Mouse (Mus musculus): Measurements from ENCODE around the gene Dnajc6. TPM values are rescaled to one million over a fixed set of nuclear protein-coding genes. Genes with fewer than 3 reads are reported as not detected.

Dnajc6 gene
- polyA plus RNA-seq, 1 experiment from 2014 or later = 0.78 TPM

- Histone ChIP-seq H3K4me3 (ENCODE audit: low read length) (no peak overlapping the region), H3K27ac (ENCODE audit: low read length) (no peak overlapping the region), H3K4me1 (replicated peaks; ENCODE audit: control insufficient read depth, insufficient read depth, low read length) (no peaks in the 10 kb centered on the region), H3K4me2 (ENCODE audit: low read depth, low read length) (no peak overlapping the region), H3K9me3 (ENCODE audit: control insufficient read depth, low read length) (no peaks in the 10 kb centered on the region), H3K9ac (ENCODE audit: low read length) (no peak overlapping the region), H3K36me3 (ENCODE audit: control insufficient read depth, insufficient read depth, low read length) (no peaks in the 10 kb centered on the region), H3K27me3 (ENCODE audit: control insufficient read depth, insufficient read depth, low read depth, low read length) (no peaks in the 10 kb centered on the region)
- no peak for ATAC-seq (ENCODE audit: low read depth)
- WGBS = 63% methylated on average over 5 of the region's 5 CpGs
Observed at GRCm38 (mm10) chr4:101669811-101670210, 173.4 kb downstream of the Dnajc6 start.

GRCm38 (mm10) chr4:101674790-101675189 lies 178.3 kb downstream of the Dnajc6 start:
- no peak for ATAC-seq (ENCODE audit: low read depth)
- WGBS = 62% methylated on average over 5 of the region's 5 CpGs
- Histone ChIP-seq H3K9me3 (ENCODE audit: control insufficient read depth, low read length) (no peaks in the 10 kb centered on the region), H3K9ac (ENCODE audit: low read length) (no peak overlapping the region), H3K27me3 (ENCODE audit: control insufficient read depth, insufficient read depth, low read depth, low read length) (no peaks in the 10 kb centered on the region), H3K4me2 (ENCODE audit: low read depth, low read length) (no peak overlapping the region), H3K4me3 (ENCODE audit: low read length) (no peak overlapping the region), H3K36me3 (ENCODE audit: control insufficient read depth, insufficient read depth, low read length) (no peaks in the 10 kb centered on the region), H3K4me1 (replicated peaks; ENCODE audit: control insufficient read depth, insufficient read depth, low read length) (peaks cover 2% of the 10 kb centered on the region; the same call in 1 of the 2 replicates), H3K27ac (ENCODE audit: low read length) (no peak overlapping the region)

GRCm38 (mm10) chr4:101675726-101676125 lies 179.3 kb downstream of the Dnajc6 start:
- Histone ChIP-seq H3K36me3 (ENCODE audit: control insufficient read depth, insufficient read depth, low read length) (no peaks in the 10 kb centered on the region), H3K9ac (ENCODE audit: low read length) (no peak overlapping the region), H3K4me1 (replicated peaks; ENCODE audit: control insufficient read depth, insufficient read depth, low read length) (peaks cover 2% of the 10 kb centered on the region; the same call in 1 of the 2 replicates), H3K27ac (ENCODE audit: low read length) (peak overlapping the region; percentile 27), H3K27me3 (ENCODE audit: control insufficient read depth, insufficient read depth, low read depth, low read length) (no peaks in the 10 kb centered on the region), H3K4me2 (ENCODE audit: low read depth, low read length) (no peak overlapping the region), H3K4me3 (ENCODE audit: low read length) (no peak overlapping the region), H3K9me3 (ENCODE audit: control insufficient read depth, low read length) (no peaks in the 10 kb centered on the region)
- WGBS = 29% methylated on average over 4 of the region's 4 CpGs
- ATAC-seq (ENCODE audit: low read depth) = peak; percentile 83

GRCm38 (mm10) chr4:101682620-101683019 lies 186.2 kb downstream of the Dnajc6 start:
- WGBS = 81% methylated on average over 4 of the region's 4 CpGs
- H3K27ac ChIP-seq (ENCODE audit: low read length) = no peak overlapping the region
- no peaks in the 10 kb centered on the region for H3K9me3 ChIP-seq (ENCODE audit: control insufficient read depth, low read length)
- H3K4me1 ChIP-seq (replicated peaks; ENCODE audit: control insufficient read depth, insufficient read depth, low read length) = no peaks in the 10 kb centered on the region
- no peak overlapping the region for H3K4me2 ChIP-seq (ENCODE audit: low read depth, low read length)
- H3K9ac ChIP-seq (ENCODE audit: low read length) = no peak overlapping the region
- no peak for ATAC-seq (ENCODE audit: low read depth)
- no peaks in the 10 kb centered on the region for H3K27me3 ChIP-seq (ENCODE audit: control insufficient read depth, insufficient read depth, low read depth, low read length)
- no peaks in the 10 kb centered on the region for H3K36me3 ChIP-seq (ENCODE audit: control insufficient read depth, insufficient read depth, low read length)
- H3K4me3 ChIP-seq (ENCODE audit: low read length) = no peak overlapping the region

- 54% methylated on average over 3 of the region's 3 CpGs for WGBS
- Histone ChIP-seq H3K27ac (ENCODE audit: low read length) (no peak overlapping the region), H3K9me3 (ENCODE audit: control insufficient read depth, low read length) (no peaks in the 10 kb centered on the region), H3K9ac (ENCODE audit: low read length) (no peak overlapping the region), H3K4me1 (replicated peaks; ENCODE audit: control insufficient read depth, insufficient read depth, low read length) (no peaks in the 10 kb centered on the region), H3K36me3 (ENCODE audit: control insufficient read depth, insufficient read depth, low read length) (no peaks in the 10 kb centered on the region), H3K4me3 (ENCODE audit: low read length) (no peak overlapping the region), H3K4me2 (ENCODE audit: low read depth, low read length) (no peak overlapping the region), H3K27me3 (ENCODE audit: control insufficient read depth, insufficient read depth, low read depth, low read length) (no peaks in the 10 kb centered on the region)
- no peak for ATAC-seq (ENCODE audit: low read depth)
Observed at GRCm38 (mm10) chr4:101683086-101683485, 186.6 kb downstream of the Dnajc6 start.

- Histone ChIP-seq H3K9me3 (ENCODE audit: control insufficient read depth, low read length) (no peaks in the 10 kb centered on the region), H3K9ac (ENCODE audit: low read length) (no peak overlapping the region), H3K4me1 (replicated peaks; ENCODE audit: control insufficient read depth, insufficient read depth, low read length) (no peaks in the 10 kb centered on the region), H3K27me3 (ENCODE audit: control insufficient read depth, insufficient read depth, low read depth, low read length) (no peaks in the 10 kb centered on the region), H3K27ac (ENCODE audit: low read length) (no peak overlapping the region), H3K36me3 (ENCODE audit: control insufficient read depth, insufficient read depth, low read length) (no peaks in the 10 kb centered on the region), H3K4me3 (ENCODE audit: low read length) (no peak overlapping the region), H3K4me2 (ENCODE audit: low read depth, low read length) (no peak overlapping the region)
- no peak for ATAC-seq (ENCODE audit: low read depth)
- WGBS = 74% methylated on average over 3 of the region's 3 CpGs
Observed at GRCm38 (mm10) chr4:101684821-101685220, 188.4 kb downstream of the Dnajc6 start.

GRCm38 (mm10) chr4:101686227-101686810 lies 189.9 kb downstream of the Dnajc6 start:
- ATAC-seq (ENCODE audit: low read depth) = no peak
- no peak overlapping the region for H3K4me3 ChIP-seq (ENCODE audit: low read length)
- WGBS = 60% methylated on average over 13 of the region's 13 CpGs
- H3K4me1 ChIP-seq (replicated peaks; ENCODE audit: control insufficient read depth, insufficient read depth, low read length) = no peaks in the 10 kb centered on the region
- H3K27ac ChIP-seq (ENCODE audit: low read length) = no peak overlapping the region
- no peak overlapping the region for H3K4me2 ChIP-seq (ENCODE audit: low read depth, low read length)
- H3K27me3 ChIP-seq (ENCODE audit: control insufficient read depth, insufficient read depth, low read depth, low read length) = no peaks in the 10 kb centered on the region
- no peak overlapping the region for H3K9ac ChIP-seq (ENCODE audit: low read length)
- H3K36me3 ChIP-seq (ENCODE audit: control insufficient read depth, insufficient read depth, low read length) = no peaks in the 10 kb centered on the region
- no peaks in the 10 kb centered on the region; the same call in 1 of the 2 replicates for H3K9me3 ChIP-seq (ENCODE audit: control insufficient read depth, low read length)

- H3K4me2 ChIP-seq (ENCODE audit: low read depth, low read length) = no peak overlapping the region
- no peak for ATAC-seq (ENCODE audit: low read depth)
- H3K36me3 ChIP-seq (ENCODE audit: control insufficient read depth, insufficient read depth, low read length) = no peaks in the 10 kb centered on the region
- no peak overlapping the region for H3K9ac ChIP-seq (ENCODE audit: low read length)
- WGBS = 75% methylated on average over 4 of the region's 4 CpGs
- H3K4me1 ChIP-seq (replicated peaks; ENCODE audit: control insufficient read depth, insufficient read depth, low read length) = peaks cover 5% of the 10 kb centered on the region; the same call in 1 of the 2 replicates
- H3K4me3 ChIP-seq (ENCODE audit: low read length) = no peak overlapping the region
- no peaks in the 10 kb centered on the region for H3K27me3 ChIP-seq (ENCODE audit: control insufficient read depth, insufficient read depth, low read depth, low read length)
- no peak overlapping the region for H3K27ac ChIP-seq (ENCODE audit: low read length)
- H3K9me3 ChIP-seq (ENCODE audit: control insufficient read depth, low read length) = no peaks in the 10 kb centered on the region; the same call in 1 of the 2 replicates
Observed at GRCm38 (mm10) chr4:101689241-101689640, 192.8 kb downstream of the Dnajc6 start.

GRCm38 (mm10) chr4:101689645-101690044 lies 193.2 kb downstream of the Dnajc6 start:
- WGBS = 54% methylated on average over 5 of the region's 5 CpGs
- no peak for ATAC-seq (ENCODE audit: low read depth)
- no peak overlapping the region for H3K4me3 ChIP-seq (ENCODE audit: low read length)
- no peak overlapping the region for H3K27ac ChIP-seq (ENCODE audit: low read length)
- no peaks in the 10 kb centered on the region for H3K36me3 ChIP-seq (ENCODE audit: control insufficient read depth, insufficient read depth, low read length)
- peaks cover 5% of the 10 kb centered on the region; the same call in 1 of the 2 replicates for H3K4me1 ChIP-seq (replicated peaks; ENCODE audit: control insufficient read depth, insufficient read depth, low read length)
- H3K4me2 ChIP-seq (ENCODE audit: low read depth, low read length) = no peak overlapping the region
- H3K9ac ChIP-seq (ENCODE audit: low read length) = no peak overlapping the region
- no peaks in the 10 kb centered on the region; the same call in 1 of the 2 replicates for H3K9me3 ChIP-seq (ENCODE audit: control insufficient read depth, low read length)
- H3K27me3 ChIP-seq (ENCODE audit: control insufficient read depth, insufficient read depth, low read depth, low read length) = no peaks in the 10 kb centered on the region
